Mouse (Mus musculus) ES-Bruce4 (cell line): Measurements from ENCODE around the gene Akap8.

Experiments used
- CTCF ChIP-seq: IDR thresholded peaks from one replicate; pipeline ENCODE4 v1.8.1; 2011; ENCODE audit warnings: low read depth, low read length
- EP300 ChIP-seq: IDR thresholded peaks from 2 replicates; pipeline ENCODE4 v1.6.1; 2011; ENCODE audit warnings: low read depth, low read length; ENCODE audit not compliant: insufficient read depth
- POLR2A ChIP-seq: IDR thresholded peaks from one replicate; pipeline ENCODE4 v1.8.1; 2011; ENCODE audit warnings: low read length; ENCODE audit not compliant: insufficient read depth

GRCm38 (mm10) chr17:32335869-32336268 lies 14.8 kb upstream of the Akap8 start:
- TF ChIP-seq EP300: no peak
- no peak for TF ChIP-seq POLR2A
- no peak for TF ChIP-seq CTCF
